Mouse (Mus musculus) adrenal gland, adult 18-20 months (tissue): ENCODE data around the gene Inka2. TPM values are rescaled to one million over a fixed set of nuclear protein-coding genes. Genes with fewer than 3 reads are reported as not detected.

ENCODE experiments used
- DNase-seq, 2 experiments: peaks; one replicate each; pipeline ENCODE4 v3.0.0; 2021 to 2022; ENCODE audit warnings: low spot score in 2 of 2
- long read RNA-seq, 2 experiments: library from polyadenylated mRNA; stranded (forward); transcript quantifications; one replicate each; pipeline ENCODE4 v2.0.0; 2021
- total RNA-seq, 2 experiments: library from RNA; stranded (reverse); gene quantifications; 1 replicate in 1 of 2; 2 replicates in 1 of 2; pipeline ENCODE4 v1.2.3; 2021

Inka2 gene
- 1 to 10 TPM; 3.8 to 3.9 TPM for total RNA-seq
- long read RNA-seq, experiment 1, full-length matches to known transcripts, result 2 of 2 reads
- long read RNA-seq, experiment 1, partial matches to known transcripts, result 0 of 2 reads
- long read RNA-seq, experiment 1, other reads (novel, unspliced or antisense), result 0 of 2 reads
- long read RNA-seq, experiment 2, full-length matches to known transcripts, result 2 of 3 reads
- long read RNA-seq, experiment 2, partial matches to known transcripts, result 0 of 3 reads
- long read RNA-seq, experiment 2, other reads (novel, unspliced or antisense), result 1 of 3 reads

DNA sequence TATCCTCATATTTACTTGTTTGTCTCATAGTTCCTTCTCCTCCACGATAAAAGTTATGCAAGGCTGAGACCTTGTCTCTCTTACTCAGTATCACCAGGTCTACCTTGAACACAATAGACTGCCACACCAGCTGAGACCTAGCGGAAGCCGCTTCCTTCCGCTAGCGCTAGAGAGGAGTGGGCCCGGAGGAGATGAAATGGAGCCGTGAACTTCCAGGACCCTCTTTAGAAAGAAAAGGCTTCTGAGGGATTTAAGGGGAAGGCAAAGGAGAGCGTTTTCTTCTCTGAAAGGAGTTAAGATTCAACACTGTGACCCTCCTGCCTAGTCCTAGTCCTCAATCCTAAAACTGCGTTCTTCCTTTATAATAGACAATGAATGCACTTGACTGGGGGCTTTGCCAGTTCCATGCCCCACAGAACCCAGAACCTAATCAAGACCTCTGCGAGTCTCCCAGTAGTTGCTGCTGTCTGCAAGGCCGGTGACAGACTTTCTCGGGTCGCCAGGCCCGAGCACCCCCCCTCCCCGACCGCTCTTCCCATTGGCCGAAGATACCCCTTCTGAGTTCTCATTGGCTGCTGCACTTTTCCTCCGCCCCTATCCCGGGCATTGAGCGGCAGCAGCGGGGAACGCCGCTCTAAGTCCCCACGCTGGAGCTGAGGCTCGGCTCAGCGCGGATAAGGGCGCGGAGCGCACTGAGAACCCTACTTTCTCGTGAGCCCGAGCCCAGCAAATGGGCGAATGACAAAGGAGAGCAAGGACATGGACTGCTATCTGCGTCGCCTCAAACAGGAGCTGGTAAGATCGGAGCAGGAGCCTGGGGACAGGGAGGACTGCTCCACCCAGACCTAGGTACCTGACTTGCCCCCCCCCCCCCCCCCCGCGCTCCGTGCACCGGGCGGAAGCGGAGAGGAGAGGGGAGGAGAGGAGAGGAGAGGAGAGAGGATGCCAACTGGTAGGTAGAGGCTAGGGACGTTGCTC is at the start of gene Inka2:
Gene Inka2 (plus strand): TSS at position 569 of the 978 bp plus-strand sequence.
- DNase-seq, result peak; percentile 72 to 74

DNA sequence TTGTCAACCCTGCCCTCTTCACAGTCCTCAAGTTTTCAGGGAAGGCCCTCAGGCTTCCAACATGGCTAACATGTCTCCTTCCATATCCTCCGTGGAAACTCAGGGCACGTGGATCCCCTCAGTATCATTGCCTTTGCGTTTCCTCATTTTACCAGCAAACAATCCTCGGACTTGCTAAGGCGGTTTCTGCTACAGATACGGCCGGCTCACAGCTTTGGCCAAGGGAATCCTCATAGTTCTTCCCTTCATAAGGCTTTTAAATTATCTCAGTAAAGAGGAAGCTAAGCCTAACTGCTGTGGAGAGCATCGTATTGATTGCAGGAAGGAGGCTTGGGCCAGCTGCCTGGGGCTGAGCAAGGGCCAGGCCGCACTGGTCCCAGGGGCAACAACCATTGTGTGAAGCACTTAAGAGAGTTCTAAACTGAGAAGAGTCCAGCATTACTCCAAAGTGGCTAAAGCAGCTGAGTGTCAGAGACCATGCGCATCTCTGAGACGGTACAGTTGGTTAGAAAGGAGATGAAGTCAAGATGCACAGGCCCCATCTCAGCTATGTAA is 49.3 kb upstream of the Inka2 start:
- no peak for DNase-seq

DNA sequence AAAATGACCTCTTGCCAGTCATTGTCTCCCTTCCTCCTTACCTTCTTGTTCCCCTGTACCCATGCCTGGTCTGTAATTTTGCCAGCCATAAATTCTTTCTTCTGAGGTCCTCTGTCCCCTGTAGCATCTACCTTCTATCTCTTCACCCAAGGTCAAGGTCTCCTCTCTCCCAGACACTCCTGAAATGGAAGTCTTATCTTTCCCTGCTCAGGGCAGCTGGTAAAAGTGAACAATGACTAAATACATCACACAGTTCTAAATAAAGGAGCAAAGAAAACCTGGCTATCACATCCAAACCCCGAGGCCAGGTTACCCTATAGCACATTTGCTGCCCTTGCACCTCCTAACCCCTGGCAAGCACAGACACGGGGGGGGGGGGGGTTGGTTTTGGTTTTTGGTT is 43.9 kb upstream of the Inka2 start:
- no peak for DNase-seq

DNA sequence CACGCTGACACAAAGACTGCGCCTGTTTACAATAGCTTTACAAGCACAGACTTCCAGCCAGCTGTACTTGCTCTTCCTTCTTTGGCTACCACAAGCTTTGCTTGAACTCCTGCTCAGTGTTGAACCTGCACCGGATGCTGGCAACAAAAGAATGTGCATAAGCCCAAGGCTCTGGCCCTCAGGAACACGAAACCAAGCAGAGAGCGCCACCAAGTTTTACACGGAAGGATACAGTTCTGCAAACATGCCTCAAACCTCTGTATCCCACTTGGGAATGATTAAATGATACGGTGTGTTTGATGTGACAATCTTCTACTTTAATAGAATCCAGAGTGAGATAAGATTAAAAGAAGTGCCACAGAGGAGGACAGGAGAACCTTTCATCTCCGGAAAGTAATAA is 41.4 kb upstream of the Inka2 start:
- DNase-seq, result no peak

DNA sequence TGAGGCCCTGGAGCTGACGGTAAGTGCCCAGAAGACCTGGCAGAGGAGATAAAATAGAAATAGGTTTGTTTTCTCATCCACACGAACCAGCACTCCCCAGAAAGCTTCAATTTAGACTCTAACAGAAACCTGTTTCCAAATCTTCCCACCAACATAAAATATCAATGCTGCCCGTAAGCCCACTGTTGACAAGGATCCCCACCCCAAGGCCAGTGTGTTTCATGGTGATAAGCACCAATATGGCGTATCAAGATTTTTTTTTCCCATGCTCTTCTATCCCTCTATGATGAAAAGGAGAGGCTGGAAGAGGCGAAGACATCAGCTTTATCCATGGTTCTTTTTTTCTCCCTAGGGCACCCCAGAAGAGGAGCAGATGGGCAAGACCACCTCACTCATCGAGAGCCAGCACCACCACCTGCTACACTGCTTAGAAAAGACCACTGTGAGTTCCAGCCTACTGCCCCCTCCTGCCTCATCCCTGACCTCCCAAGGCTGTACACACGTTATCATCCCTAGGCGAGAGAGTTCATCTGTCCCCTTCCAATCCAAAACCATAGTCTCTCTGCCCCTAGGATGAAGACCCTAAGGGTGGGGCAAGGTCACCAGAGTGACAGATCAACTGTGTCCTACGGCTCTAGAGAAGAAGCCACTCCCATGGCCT is 39.2 kb upstream of the Inka2 start:
- DNase-seq, result no peak

DNA sequence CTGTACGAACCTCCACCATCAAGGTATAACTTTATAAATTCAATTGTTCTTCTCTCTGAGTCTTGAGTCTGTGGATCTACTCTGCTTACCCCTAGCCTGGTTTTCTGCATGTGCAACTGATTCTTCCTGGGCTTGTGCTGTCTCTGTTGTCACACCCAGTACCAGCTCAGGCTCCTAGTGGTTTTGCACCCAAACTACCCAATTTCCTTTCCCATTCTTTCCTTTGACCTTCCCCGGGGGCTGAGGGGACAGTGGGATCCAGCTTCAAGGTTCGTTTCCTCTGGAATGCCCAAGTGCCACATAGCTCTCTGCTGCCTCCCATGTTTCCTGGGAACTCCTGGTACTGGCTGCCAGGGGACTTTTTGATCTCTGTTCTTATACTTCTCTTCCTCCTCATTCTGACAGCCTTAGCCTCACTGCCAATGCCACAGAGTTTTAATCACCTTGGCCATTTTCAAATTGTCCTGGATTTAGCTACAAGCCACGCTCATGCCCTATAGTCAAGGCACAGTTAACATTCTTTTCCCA is 37.3 kb upstream of the Inka2 start:
- DNase-seq, result no peak

DNA sequence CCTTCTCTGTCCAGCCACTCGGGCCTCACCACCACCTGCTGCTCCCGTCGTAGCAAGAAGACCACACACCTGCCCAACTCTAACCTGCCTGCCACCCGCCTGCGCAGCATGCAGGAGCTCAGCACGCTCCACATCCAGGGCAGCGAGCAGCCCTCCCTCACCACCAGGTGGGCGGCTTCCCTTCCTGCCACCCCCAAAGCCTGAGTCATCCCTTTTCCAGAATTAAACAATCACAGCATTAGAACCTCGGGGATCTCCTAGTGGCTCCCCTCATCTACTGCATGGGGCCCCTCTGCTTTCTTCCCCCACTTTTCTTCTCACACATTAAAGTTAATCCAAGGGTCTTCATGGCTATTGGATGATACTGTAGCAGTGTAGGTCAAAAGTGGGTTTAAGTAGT is 36.2 kb upstream of the Inka2 start:
- DNase-seq, result no peak

DNA sequence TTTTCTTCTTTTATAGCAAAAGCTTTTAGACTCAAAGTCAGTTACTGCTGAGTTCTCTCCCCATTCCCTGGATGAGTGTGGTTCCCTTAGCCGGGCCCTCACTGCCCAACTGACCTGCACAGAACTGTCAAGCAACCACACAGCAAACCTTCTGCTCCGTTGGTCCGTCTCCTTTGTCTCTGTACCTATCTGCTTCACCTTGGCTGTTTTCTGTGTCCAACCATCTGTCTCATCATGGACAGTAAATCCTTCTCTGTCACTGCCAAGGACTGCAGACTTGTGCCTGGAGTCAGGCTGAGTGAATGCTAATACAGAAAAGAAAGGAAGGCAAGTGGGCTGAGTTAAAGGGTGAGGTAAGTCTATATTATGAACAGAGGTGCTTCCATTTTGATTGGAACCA is 34.6 kb upstream of the Inka2 start:
- DNase-seq, result no peak

DNA sequence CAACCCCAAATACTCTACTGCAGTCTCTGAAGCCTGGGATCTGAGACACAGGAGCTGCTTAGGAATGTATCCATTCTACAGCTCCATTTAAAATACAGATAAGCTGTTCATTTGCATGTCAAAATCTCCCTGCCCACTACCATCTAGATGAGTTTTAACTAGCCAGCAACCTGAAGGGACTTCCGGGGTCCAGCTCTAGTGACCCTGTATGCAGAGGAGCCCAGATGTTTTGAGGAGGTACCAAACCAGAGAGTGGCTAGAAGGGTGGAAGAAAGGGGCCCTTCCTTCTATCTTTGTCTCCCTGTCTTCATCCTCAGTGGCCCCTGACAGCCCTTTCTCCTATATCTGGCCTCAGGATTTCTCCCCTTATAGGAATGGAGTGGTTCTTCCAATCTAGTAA is 33.6 kb upstream of the Inka2 start:
- DNase-seq, result no peak

DNA sequence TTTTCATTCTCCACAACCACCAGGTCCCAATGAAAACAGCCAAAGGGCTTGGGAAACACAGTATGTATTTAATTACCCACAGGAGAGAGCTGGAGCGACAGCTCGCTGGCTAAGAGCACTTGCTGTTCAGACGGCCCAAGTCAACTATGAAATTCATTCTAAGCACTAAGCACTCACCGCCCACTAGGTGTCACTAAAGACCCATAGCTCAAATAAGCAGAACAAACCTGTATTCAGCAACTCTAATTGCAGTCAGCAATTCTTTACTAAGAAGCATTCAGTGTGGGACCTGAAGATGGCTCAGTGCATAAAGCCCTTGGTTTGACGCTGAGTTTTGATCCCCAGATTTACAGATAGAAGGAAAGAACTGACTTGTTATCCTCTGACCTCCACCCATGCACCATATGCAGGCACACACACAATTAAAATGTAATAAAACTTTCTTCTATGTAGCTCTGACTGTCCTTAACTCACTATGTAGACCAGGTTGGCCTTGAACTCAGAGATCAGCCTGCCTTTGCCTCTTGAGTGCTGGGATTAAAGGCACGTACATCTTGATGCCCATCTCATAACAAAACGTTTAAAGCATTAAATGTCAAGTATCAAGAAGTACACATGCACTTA is 29.7 kb upstream of the Inka2 start:
- peak; percentile 34 to 51 for DNase-seq

DNA sequence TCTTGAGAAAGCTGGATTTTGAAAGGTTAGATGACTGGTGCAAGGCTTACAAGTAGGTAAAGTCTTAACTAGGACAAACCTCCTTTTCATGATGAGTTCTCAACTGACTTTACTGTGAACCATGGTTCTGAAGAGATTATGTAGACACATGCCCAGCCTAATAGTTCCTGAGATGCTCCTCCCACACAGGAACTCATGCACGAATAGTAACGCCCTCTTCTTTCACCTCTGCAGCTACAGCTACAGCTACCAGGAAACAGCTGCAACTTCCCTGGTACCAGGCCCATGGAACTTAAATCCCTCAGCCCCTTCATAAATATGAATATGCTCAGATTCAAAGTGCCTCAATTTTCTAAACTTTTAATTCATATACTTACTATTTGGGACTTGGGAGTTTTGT is 28.5 kb upstream of the Inka2 start:
- DNase-seq, result no peak

DNA sequence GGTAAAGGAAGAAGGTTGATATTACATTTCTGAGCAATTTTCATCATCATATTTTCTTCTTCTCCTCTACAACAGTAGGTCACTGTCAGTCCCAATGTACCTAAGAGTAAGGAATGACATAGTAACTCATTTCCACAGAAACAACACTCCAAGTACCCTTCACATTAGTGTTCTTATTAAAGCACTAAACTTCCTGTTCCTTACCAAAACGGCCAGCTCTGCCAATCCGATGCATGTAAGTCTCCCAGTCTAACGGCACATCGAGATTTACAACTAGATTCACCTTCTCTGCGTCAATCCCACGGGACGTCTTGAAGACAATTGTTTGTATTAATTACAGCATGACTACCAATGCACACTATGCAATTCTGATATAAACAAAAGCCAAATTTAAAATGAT is 24.1 kb upstream of the Inka2 start:
- DNase-seq, result no peak

DNA sequence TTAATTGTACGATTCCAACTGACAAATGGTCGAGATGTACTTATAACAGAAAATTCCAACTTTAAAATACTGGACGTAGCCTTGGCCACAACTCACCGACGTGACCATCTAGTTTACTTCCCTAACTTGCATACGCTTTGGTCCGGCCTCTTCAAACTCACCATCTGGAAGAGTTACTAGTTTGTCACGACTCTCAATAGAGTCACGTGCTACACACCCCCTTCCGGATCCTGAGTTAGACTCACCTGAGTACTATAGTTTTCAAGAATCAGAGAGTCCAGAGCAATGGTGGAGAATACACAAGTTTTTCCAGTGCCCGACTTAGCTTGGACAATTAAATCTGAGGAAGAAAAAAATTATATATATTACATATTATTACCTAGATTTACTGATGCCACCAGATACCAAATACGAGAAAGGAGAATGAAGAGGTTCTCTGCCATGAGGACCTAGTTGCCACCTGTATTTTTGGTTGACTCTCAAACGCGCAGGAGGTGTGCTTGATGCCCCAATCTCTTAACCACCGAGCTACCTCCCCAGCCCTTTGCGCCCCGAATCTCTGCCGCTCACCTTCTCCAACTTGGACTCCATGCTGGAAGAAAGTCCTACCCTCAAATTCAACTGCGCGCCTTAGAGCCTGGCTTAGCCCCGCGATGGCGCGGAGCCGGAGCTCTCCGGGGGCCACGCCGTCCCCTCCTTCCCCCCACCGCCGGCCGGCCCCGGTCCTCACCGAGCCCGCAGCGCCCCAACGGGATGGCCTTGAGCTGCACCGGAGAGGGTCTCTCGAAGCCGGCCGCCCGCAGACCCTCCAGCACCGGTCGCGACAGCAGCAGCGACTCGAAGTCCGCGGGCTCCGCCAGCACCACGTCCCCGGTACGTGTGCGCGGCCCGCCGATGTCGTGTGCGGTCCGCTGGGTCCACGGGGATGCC is 17.7 kb upstream of the Inka2 start:
- DNase-seq, result no peak

DNA sequence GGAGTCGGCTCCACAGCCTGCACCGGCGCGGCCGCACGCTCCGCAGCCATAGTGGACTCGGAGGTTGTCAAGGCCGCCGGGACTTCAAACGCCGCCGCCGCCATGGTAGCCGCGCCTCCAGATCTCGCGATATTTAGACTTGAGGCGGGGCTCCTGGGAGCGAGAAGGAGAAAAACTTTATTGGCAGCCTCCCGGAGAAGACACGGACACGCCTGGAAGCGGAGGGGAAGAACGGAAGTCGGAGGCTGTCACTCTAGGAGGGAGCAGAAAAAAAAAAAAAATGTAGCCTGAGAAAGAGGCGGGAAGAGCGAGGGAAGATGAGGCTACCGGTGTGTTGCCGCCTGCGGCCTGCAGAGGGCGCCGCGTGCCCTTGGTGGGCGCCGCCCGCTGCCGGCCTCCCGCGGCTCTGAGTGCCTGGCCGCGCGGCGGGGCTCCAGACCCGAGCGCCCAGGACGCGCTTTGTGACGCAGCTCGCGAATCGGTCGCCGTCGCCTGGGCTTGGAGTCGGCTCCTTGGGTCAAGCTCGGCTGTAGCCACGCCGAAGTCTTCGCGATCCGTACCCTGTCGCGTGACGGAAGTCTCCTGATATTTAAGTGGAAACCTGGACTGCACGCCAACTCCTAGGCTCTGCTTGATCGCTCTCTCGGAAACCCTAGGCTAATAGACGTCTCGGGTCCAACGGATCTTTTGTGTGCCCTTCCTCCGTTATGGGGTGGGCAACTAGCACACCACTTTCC is 16.9 kb upstream of the Inka2 start, which contains the start of gene Ddx20:
Gene Ddx20 (minus strand): TSS at position 251 of the 737 bp plus-strand sequence.
- DNase-seq, result peak; percentile 90 to 91

DNA sequence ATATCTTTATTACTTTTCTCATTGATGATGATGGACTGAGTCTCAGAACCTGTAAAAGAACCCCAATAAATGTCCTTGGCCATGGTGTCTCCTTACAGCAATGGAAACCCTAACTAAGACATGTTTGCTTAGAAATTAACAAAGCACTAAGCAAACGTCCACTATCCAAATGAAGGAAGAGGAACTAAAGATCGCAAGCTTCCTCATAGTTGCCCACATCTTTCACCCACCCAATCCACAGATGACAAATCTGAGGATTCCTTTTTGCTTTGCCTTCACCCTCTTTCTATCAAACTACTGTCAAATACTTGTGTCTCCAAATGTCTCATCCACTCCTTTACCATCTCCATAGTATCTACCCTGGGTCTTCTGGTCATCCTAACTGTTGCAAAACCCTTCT is 15.9 kb upstream of the Inka2 start:
- no peak for DNase-seq

DNA sequence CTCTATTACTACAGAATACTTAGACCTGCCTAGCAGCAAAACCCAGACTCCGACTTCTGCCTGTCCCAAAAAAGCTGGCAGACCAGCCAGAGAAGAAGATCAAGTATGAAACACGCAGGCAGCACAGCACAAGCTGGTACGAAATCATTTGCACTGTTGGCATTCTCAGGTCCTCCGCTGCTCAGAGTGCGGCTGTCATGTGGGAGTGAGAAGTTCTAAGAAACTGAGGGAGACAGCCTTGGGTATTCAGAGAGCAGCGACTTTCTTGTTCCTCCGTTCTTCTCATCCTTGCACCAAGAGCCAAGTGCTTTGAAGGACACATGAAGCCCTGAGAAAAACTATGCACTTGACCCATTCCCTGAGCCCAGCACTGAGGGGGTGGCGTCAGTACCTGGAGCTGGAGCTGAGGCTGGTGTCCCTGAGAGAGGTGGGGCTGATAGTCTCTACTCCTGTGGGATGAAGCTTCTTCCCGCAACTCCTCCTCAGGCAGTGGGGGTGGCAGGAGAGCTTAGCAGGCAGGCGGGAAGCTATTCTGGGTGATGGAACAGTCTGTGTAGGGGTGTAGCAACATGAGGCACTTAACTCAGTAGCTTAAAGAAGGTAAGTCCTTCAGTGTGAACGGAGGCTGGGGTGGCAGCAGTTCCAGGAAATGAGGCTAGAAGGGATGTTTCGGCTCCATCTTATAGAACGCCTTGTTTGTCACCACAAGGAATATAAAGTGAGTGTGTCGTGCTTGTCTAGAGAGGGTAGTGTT is 10.9 kb upstream of the Inka2 start:
- no peak for DNase-seq

DNA sequence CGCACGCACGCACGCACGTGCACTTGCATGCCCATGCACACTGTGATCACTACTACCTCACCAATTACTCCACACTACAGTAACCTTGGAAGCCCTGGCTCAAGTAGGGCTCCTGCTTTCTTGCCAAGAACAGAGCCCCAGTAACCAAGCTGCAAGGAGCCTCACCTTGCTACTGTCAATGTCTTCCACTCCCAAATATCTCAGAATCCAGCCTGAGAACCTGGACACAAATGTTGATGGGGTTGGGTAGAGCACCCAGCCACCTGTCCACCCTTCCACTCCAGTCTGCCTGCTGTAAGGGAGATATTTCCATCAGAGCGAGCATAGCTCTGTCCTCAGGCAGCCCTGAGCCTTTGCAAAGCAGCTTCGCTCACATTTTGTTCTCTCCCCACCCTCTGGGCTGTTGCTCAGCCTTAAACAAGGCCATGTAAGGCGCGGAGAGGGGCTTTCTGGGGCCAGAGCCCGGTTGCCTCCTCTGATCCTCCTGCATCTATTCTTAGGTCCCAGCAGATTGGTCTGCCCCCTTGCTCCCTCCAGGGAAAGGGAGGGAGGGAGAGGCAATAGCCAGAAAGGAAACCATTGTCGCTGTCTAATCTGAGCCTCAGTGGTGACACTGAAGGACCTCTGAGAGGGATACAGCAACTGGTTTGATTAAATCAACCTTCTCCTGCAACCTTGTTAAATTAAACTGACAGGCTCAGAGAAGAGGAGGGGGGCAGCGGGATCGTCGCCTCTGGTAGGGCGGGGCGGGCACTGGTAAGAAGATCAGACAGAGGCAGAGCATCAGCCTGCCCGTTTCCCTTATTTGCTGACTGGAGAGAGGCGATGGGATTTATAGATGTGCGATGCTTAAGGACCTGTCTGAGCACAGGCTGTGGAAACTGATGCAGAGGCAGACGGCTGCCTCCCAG is 8.7 kb upstream of the Inka2 start:
- no peak for DNase-seq
